Mouse (Mus musculus): ENCODE results near the gene Olfr606.
"Not testable (repeated sequence)": the region's sequence is repeated elsewhere in the genome, so short reads cannot be mapped to it uniquely, and the experiment has no call there.

The Olfr606 gene

GRCm38 (mm10) chr7:103448746-103449145 lies at the start of gene Olfr606:
Gene Olfr606, plus strand, starts transcription at chr7:103449046.
- DNase-seq (ENCODE audit: low read depth), result no peak

GRCm38 (mm10) chr7:103406521-103407055 lies 42.3 kb upstream of the Olfr606 start:
- DNase-seq (ENCODE audit: low read depth), result not testable (repeated sequence)

- not testable (repeated sequence) for DNase-seq (ENCODE audit: low read depth)
These were observed 34.1 kb upstream of the Olfr606 start, which contains the start of gene Usp17lc for GRCm38 (mm10) chr7:103414772-103415171. Gene Usp17lc, plus strand, starts transcription at chr7:103415072.

GRCm38 (mm10) chr7:103445339-103445738 lies 3.5 kb upstream of the Olfr606 start, which contains the start of gene Olfr605:
Gene Olfr605, minus strand, starts transcription at chr7:103445439.
- no peak for DNase-seq (ENCODE audit: low read depth)

GRCm38 (mm10) chr7:103460590-103460989 lies 11.7 kb downstream of the Olfr606 start:
- no peak for DNase-seq (ENCODE audit: low read depth)

GRCm38 (mm10) chr7:103469577-103469976 lies 20.7 kb downstream of the Olfr606 start, which contains the start of gene Olfr608:
Gene Olfr608, plus strand, starts transcription at chr7:103469877.
- no peak for DNase-seq (ENCODE audit: low read depth)

GRCm38 (mm10) chr7:103477106-103477505 lies 28.3 kb downstream of the Olfr606 start:
- DNase-seq (ENCODE audit: low read depth), result not testable (repeated sequence)

GRCm38 (mm10) chr7:103497962-103498361 lies 49.1 kb downstream of the Olfr606 start, which contains the start of gene Olfr609:
Gene Olfr609, minus strand, starts transcription at chr7:103498062.
- DNase-seq (ENCODE audit: low read depth), result no peak

Data from naive thymus-derived CD4-positive, alpha-beta T cell, adult 2 months (primary cell).